Mouse (Mus musculus): ENCODE data around the gene Gabrg2. TPM values are rescaled to one million over a fixed set of nuclear protein-coding genes. Genes with fewer than 3 reads are reported as not detected.

Gene Gabrg2
- 107 and 113 TPM in 2 replicates for polyA plus RNA-seq (2015; fragmentation: Nextera tagmentation; extraction: Ambion mirVana)

DNA sequence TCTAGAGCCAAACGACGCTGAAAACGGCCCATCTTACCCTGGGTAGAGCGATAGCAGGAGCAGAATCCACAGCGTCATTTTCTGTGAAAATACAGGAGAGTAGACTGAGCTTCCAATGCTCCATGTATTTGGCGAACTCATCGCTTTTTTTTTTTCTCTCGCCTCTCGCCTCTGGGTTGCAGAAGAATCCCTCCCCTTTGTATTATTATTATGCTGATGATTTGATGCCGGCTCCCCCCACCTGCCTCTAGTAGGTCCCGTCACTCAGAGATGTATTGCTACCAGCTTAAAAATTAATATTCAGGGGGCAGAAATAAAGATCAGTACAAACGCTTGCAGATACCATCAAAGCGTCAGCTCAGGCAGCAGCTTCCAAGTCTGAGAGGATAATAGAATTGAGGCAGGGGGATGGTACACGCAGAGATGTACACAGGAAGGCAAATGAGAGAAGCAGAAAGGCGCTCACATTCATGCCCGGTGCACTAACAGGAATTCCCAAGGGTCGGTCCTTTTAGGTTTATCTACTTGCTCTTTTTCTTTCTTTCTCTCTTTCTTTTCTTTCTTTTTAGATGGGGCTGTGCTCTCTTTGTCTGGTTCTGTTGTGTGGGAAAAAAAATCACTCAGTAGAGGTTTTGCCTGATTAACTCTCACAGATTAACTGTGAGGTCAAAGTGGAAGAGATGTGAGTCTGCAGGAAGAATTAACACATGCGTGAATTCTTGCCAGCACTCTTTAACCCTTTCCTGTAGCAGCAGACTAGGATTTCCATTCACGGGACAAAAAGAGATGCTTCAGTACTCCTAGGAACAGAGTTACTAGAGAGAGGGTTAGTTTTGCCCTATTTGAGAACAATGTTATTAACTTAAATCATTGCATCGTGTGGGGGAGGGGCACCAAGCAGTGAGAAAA lies at the start of gene Gabrg2:
Gene Gabrg2 (minus strand): TSS at position 668 of the 909 bp plus-strand sequence.
- ATAC-seq (ENCODE audit: low FRiP score, low read depth) = peak; percentile 87
- 3% methylated on average over 20 of the region's 20 CpGs for WGBS
- H3K9me3 ChIP-seq = no peaks in the 10 kb centered on the region
- H3K4me2 ChIP-seq = peak within 1 kb of the TSS; percentile 52
- no peaks in the 10 kb centered on the region for H3K27me3 ChIP-seq
- H3K27ac ChIP-seq (replicated peaks) = peak within 1 kb of the TSS; percentile 97
- peak within 1 kb of the TSS; percentile 77 for H3K9ac ChIP-seq
- H3K4me3 ChIP-seq = peak within 1 kb of the TSS; percentile 55
- no peaks in the 10 kb centered on the region for H3K36me3 ChIP-seq
- H3K4me1 ChIP-seq (replicated peaks) = peaks cover 11% of the 10 kb centered on the region; the same call in 1 of the 2 replicates

GRCm38 (mm10) chr11:42048201-42048600 lies 47.5 kb upstream of the Gabrg2 start:
- H3K9ac ChIP-seq = no peak overlapping the region
- no peak overlapping the region for H3K4me3 ChIP-seq
- no peak overlapping the region for H3K4me2 ChIP-seq
- no peak for ATAC-seq (ENCODE audit: low FRiP score, low read depth)
- no peaks in the 10 kb centered on the region for H3K27me3 ChIP-seq
- H3K4me1 ChIP-seq (replicated peaks) = no peaks in the 10 kb centered on the region
- no peaks in the 10 kb centered on the region for H3K9me3 ChIP-seq
- H3K36me3 ChIP-seq = no peaks in the 10 kb centered on the region
- H3K27ac ChIP-seq (replicated peaks) = no peak overlapping the region

DNA sequence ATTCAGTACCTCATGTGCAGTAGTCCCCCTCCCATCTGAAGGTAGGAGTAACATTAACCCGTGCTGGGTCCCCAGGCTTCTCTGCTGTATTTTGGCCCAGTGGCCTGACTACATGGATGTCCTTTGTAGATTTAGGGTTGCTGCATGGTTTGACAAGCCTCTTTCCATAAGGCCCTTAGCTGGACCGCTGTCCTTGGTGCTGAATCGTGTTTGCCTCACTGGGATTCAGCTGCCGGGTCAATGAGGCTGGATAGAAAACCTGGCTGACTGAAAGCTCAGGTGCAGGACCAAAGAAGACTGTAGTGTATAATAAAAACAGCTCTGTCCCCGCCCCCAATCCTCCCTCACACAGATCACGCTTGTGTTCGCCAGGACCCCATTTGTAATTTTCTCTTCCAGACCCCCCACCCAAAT lies 1.2 kb downstream of the Gabrg2 start:
- H3K4me1 ChIP-seq (replicated peaks) = peaks cover 11% of the 10 kb centered on the region; the same call in 1 of the 2 replicates
- peak overlapping the region; percentile 55 for H3K4me3 ChIP-seq
- 1% methylated on average over 7 of the region's 7 CpGs for WGBS

DNA sequence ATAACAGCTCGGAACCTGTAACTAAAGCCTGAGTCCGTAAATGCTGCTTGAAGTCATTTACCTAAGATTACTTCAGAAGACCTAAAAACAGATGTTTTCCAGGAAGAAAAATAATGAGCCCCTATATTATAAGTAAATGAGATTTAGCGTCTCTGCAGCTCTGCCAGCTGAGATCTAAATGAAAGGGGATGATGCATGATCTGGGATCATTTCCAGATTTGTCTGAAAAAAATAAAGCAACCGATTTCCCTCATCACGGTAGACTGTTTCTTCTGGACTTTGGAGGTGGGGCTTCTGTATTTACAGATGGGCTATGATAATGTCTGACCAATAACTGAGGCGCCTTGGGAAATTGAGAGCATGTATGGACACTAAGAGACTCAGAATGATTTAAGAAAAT lies 20.5 kb downstream of the Gabrg2 start:
- H3K9ac ChIP-seq = no peak overlapping the region
- no peak for ATAC-seq (ENCODE audit: low FRiP score, low read depth)
- 69% methylated on average over 6 of the region's 6 CpGs for WGBS
- no peaks in the 10 kb centered on the region for H3K36me3 ChIP-seq
- no peak overlapping the region for H3K4me3 ChIP-seq
- no peaks in the 10 kb centered on the region for H3K9me3 ChIP-seq
- H3K27ac ChIP-seq (replicated peaks) = no peak overlapping the region
- H3K27me3 ChIP-seq = no peaks in the 10 kb centered on the region
- no peak overlapping the region for H3K4me2 ChIP-seq
- no peaks in the 10 kb centered on the region for H3K4me1 ChIP-seq (replicated peaks)

More for the DNA sequence above, 1.2 kb downstream of the Gabrg2 start:
- H3K4me2 ChIP-seq = peak overlapping the region; percentile 52
- peak overlapping the region; percentile 77 for H3K9ac ChIP-seq
- no peaks in the 10 kb centered on the region for H3K9me3 ChIP-seq
- H3K27ac ChIP-seq (replicated peaks) = peak overlapping the region; percentile 97
- ATAC-seq (ENCODE audit: low FRiP score, low read depth) = peak; percentile 86
- no peaks in the 10 kb centered on the region for H3K27me3 ChIP-seq
- H3K36me3 ChIP-seq = no peaks in the 10 kb centered on the region

DNA sequence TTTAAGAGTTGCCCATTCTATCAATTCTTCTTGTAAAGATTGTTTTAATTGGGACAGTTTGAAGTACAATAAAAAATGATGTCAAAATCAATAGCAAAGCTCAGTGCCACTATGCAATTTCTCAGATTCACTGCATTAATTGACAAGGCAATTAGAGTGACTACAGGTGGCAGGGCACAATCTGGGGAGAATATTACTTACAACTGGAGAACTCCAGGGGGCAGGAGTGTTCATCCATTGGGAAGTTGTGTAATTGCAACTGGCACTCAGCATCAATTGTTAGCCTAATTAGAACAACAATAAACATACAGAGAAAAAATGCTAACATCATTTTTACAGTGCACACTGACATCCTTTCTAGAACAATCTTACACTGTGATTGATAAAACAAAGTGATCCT lies 32.1 kb downstream of the Gabrg2 start:
- H3K27ac ChIP-seq (replicated peaks) = no peak overlapping the region
- no peak overlapping the region for H3K4me2 ChIP-seq
- H3K36me3 ChIP-seq = peaks cover 4% of the 10 kb centered on the region
- H3K4me1 ChIP-seq (replicated peaks) = no peaks in the 10 kb centered on the region
- H3K9ac ChIP-seq = no peak overlapping the region
- H3K9me3 ChIP-seq = no peaks in the 10 kb centered on the region
- H3K27me3 ChIP-seq = no peaks in the 10 kb centered on the region
- no peak for ATAC-seq (ENCODE audit: low FRiP score, low read depth)
- no peak overlapping the region for H3K4me3 ChIP-seq

DNA sequence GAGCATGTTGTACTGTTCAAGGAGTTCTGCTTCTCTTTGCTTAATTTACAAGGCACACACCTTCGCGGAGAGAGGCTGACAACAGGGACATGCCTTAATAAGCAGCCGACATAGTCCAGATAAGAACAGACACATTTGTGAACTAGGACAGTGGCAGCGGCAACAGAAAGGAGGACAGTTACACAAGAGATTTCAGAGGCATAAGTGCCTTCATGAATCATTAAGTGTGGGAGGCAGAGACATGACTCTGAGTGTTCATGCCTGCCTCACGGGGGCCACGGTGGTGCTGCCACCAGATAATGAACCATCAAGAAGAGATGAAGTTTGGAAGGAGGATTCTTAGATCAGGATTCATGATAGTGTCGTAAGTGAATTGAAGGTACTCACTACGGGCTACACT lies 38.0 kb downstream of the Gabrg2 start:
- no peak overlapping the region for H3K27ac ChIP-seq (replicated peaks)
- H3K36me3 ChIP-seq = peaks cover 4% of the 10 kb centered on the region
- 81% methylated on average over 8 of the region's 8 CpGs for WGBS
- H3K4me3 ChIP-seq = no peak overlapping the region
- no peaks in the 10 kb centered on the region for H3K9me3 ChIP-seq
- no peak overlapping the region for H3K4me2 ChIP-seq
- no peak for ATAC-seq (ENCODE audit: low FRiP score, low read depth)
- H3K4me1 ChIP-seq (replicated peaks) = no peaks in the 10 kb centered on the region
- no peak overlapping the region for H3K9ac ChIP-seq
- H3K27me3 ChIP-seq = no peaks in the 10 kb centered on the region

- Histone ChIP-seq H3K4me1 (replicated peaks) (no peaks in the 10 kb centered on the region), H3K4me2 (no peak overlapping the region), H3K36me3 (no peaks in the 10 kb centered on the region), H3K27me3 (no peaks in the 10 kb centered on the region), H3K27ac (replicated peaks) (no peak overlapping the region), H3K9ac (no peak overlapping the region), H3K9me3 (no peaks in the 10 kb centered on the region), H3K4me3 (no peak overlapping the region)
- WGBS = 72% methylated on average over 2 of the region's 2 CpGs
- ATAC-seq (ENCODE audit: low FRiP score, low read depth) = no peak
These were observed 47.1 kb downstream of the Gabrg2 start for GRCm38 (mm10) chr11:41953550-41953949.

- no peak overlapping the region for H3K4me3 ChIP-seq
- no peak overlapping the region for H3K9ac ChIP-seq
- no peak overlapping the region for H3K27ac ChIP-seq (replicated peaks)
- no peaks in the 10 kb centered on the region for H3K4me1 ChIP-seq (replicated peaks)
- ATAC-seq (ENCODE audit: low FRiP score, low read depth) = no peak
- H3K27me3 ChIP-seq = no peaks in the 10 kb centered on the region
- 74% methylated on average over 3 of the region's 3 CpGs for WGBS
- no peaks in the 10 kb centered on the region for H3K9me3 ChIP-seq
- H3K4me2 ChIP-seq = no peak overlapping the region
- H3K36me3 ChIP-seq = no peaks in the 10 kb centered on the region
These were observed 48.8 kb downstream of the Gabrg2 start for GRCm38 (mm10) chr11:41951898-41952297.

DNA sequence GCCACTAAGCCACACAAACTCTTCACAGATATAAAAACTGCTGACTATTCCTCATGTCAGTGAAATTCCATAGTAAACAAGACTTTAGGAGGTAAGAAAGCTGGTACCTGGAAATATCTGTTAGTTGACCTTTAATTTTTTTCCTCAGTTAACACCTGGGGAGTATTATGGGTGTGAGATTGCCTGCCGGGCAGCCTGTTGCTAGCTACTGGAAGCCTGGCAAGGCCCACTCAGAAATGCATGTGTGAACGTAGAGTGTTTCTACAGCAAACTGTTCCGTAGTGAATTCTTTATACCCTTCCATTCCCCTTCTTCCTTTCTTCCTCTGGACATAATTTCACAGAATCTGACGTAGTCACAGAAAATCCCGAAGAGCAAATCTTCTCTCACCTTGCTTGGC lies 55.2 kb downstream of the Gabrg2 start:
- H3K4me1 ChIP-seq (replicated peaks) = no peaks in the 10 kb centered on the region
- H3K27me3 ChIP-seq = no peaks in the 10 kb centered on the region
- no peak overlapping the region for H3K4me3 ChIP-seq
- H3K27ac ChIP-seq (replicated peaks) = no peak overlapping the region
- 92% methylated on average over 5 of the region's 5 CpGs for WGBS
- no peak overlapping the region for H3K4me2 ChIP-seq
- no peaks in the 10 kb centered on the region for H3K9me3 ChIP-seq
- H3K36me3 ChIP-seq = no peaks in the 10 kb centered on the region
- ATAC-seq (ENCODE audit: low FRiP score, low read depth) = no peak
- no peak overlapping the region for H3K9ac ChIP-seq

DNA sequence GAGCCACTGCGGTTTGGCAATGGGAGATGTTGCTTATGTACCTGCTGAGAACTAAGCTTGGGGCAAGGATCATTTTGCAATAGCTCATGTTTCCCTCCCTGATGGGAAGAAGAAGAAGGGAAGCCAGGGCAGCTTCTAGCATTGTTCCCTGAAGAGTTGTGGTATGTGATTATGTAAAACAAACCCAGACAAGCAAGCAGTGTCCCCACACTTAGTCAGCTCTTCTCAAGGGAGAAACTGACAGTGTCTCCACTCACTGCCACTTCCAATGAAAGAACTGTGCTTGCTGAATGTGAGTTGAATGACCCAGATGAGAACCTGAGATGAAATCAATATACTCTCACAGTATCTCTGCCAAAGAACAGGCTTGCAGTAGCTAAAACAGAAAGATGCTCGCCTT lies 62.7 kb downstream of the Gabrg2 start:
- H3K36me3 ChIP-seq = no peaks in the 10 kb centered on the region
- H3K4me3 ChIP-seq = no peak overlapping the region
- H3K4me2 ChIP-seq = no peak overlapping the region
- H3K27ac ChIP-seq (replicated peaks) = no peak overlapping the region
- no peaks in the 10 kb centered on the region for H3K4me1 ChIP-seq (replicated peaks)
- no peak for ATAC-seq (ENCODE audit: low FRiP score, low read depth)
- no peaks in the 10 kb centered on the region for H3K27me3 ChIP-seq
- H3K9ac ChIP-seq = no peak overlapping the region
- 76% methylated on average over 2 of the region's 2 CpGs for WGBS
- no peaks in the 10 kb centered on the region for H3K9me3 ChIP-seq

GRCm38 (mm10) chr11:41918864-41919263 lies 81.8 kb downstream of the Gabrg2 start:
- no peak overlapping the region for H3K27ac ChIP-seq (replicated peaks)
- H3K9me3 ChIP-seq = no peaks in the 10 kb centered on the region
- no peak overlapping the region for H3K4me2 ChIP-seq
- 0 out of 2 replicates have a peak, but pooled peaks cover 3% of the 10 kb centered on the region for H3K36me3 ChIP-seq
- no peaks in the 10 kb centered on the region for H3K4me1 ChIP-seq (replicated peaks)
- H3K27me3 ChIP-seq = no peaks in the 10 kb centered on the region
- no peak for ATAC-seq (ENCODE audit: low FRiP score, low read depth)
- no peak overlapping the region for H3K4me3 ChIP-seq
- H3K9ac ChIP-seq = no peak overlapping the region

GRCm38 (mm10) chr11:41914066-41914465 lies 86.6 kb downstream of the Gabrg2 start:
- H3K27me3 ChIP-seq = no peaks in the 10 kb centered on the region
- WGBS = 40% methylated on average over 6 of the region's 6 CpGs
- H3K4me1 ChIP-seq (replicated peaks) = no peaks in the 10 kb centered on the region
- H3K4me3 ChIP-seq = no peak overlapping the region
- no peak overlapping the region for H3K9ac ChIP-seq
- no peak overlapping the region for H3K4me2 ChIP-seq
- H3K36me3 ChIP-seq = peaks cover 11% of the 10 kb centered on the region
- no peak for ATAC-seq (ENCODE audit: low FRiP score, low read depth)
- H3K27ac ChIP-seq (replicated peaks) = no peak overlapping the region
- H3K9me3 ChIP-seq = no peaks in the 10 kb centered on the region

Measured in hindbrain, embryonic 15.5 days (tissue).